Mouse (Mus musculus) adrenal gland, postnatal 36 days (tissue): ENCODE data around the gene Rfng. TPM values are rescaled to one million over a fixed set of nuclear protein-coding genes. Genes with fewer than 3 reads are reported as not detected.

ENCODE experiments used
- total RNA-seq, 2 experiments: library from RNA; stranded (reverse); gene quantifications; 2 replicates each; pipeline ENCODE4 v1.2.3; 2021

The Rfng gene
- total RNA-seq, 2 experiments from 2014 or later, result 19.2 to 19.7 TPM

Other genes starting within 250 kb of the Rfng start
- 10 to 100 TPM; 58.0 to 73.4 TPM for gene Mcrip1, start 234.5 kb downstream of the Rfng start, total RNA-seq
- gene Ppp1r27, start 233.1 kb downstream of the Rfng start, total RNA-seq, result 1 to 10 TPM in 1 of 2 experiments, under 1 TPM in 1; 0.56 to 1.3 TPM
- 100 to 1,000 TPM; 490 to 574 TPM for gene P4hb, start 211.0 kb downstream of the Rfng start, total RNA-seq
- 100 to 1,000 TPM; 348 to 361 TPM for gene Arhgdia, start 202.6 kb downstream of the Rfng start, total RNA-seq
- gene Alyref, start 185.8 kb downstream of the Rfng start, total RNA-seq, result 10 to 100 TPM; 97.0 to 99.2 TPM
- gene Anapc11, start 185.8 kb downstream of the Rfng start, total RNA-seq, result 100 to 1,000 TPM in 1 of 2 experiments, 10 to 100 TPM in 1; 86.0 to 102 TPM
- 1 to 10 TPM in 1 of 2 experiments, not detected in 1; 1.6 TPM for gene Npb, start 175.7 kb downstream of the Rfng start, total RNA-seq
- 100 to 1,000 TPM; 212 to 312 TPM for gene Pcyt2, start 166.3 kb downstream of the Rfng start, total RNA-seq
- 10 to 100 TPM; 49.6 to 67.0 TPM for gene Sirt7, start 159.0 kb downstream of the Rfng start, total RNA-seq
- gene Mafg, start 150.6 kb downstream of the Rfng start, total RNA-seq, result 10 to 100 TPM; 50.4 to 78.6 TPM
- 1 to 10 TPM; 1.1 to 1.5 TPM for gene Pycr1, start 140.4 kb downstream of the Rfng start, total RNA-seq
- not detected for gene Myadml2, start 136.0 kb downstream of the Rfng start, total RNA-seq
- gene Notum, start 123.0 kb downstream of the Rfng start, total RNA-seq, result 1 to 10 TPM; 8.5 to 9.8 TPM
- 10 to 100 TPM; 71.1 to 95.1 TPM for gene Aspscr1, start 111.2 kb downstream of the Rfng start, total RNA-seq
- 10 to 100 TPM; 52.1 to 60.4 TPM for gene Cenpx, start 70.5 kb downstream of the Rfng start, total RNA-seq
- gene Lrrc45, start 70.3 kb downstream of the Rfng start, total RNA-seq, result 10 to 100 TPM; 24.3 to 27.7 TPM
- gene Rac3, start 62.7 kb downstream of the Rfng start, total RNA-seq, result 10 to 100 TPM in 1 of 2 experiments, 1 to 10 TPM in 1; 8.2 to 17.0 TPM
- gene Dcxr, start 56.9 kb downstream of the Rfng start, total RNA-seq, result 10 to 100 TPM; 31.8 to 77.7 TPM
- gene Cbr2, start 52.1 kb downstream of the Rfng start, total RNA-seq, result 1 to 10 TPM; 5.0 to 7.8 TPM
- 10 to 100 TPM in 1 of 2 experiments, 1 to 10 TPM in 1; 6.0 to 13.1 TPM for gene Hmga1b, start 21.4 kb downstream of the Rfng start, total RNA-seq
- 100 to 1,000 TPM; 139 to 142 TPM for gene Gps1, start 65 bp upstream of the Rfng start, total RNA-seq
- gene Dus1l, start 12.2 kb upstream of the Rfng start, total RNA-seq, result 10 to 100 TPM; 57.2 to 59.6 TPM
- 1,000 to 10,000 TPM; 1,954 to 2,603 TPM for gene Fasn, start 40.3 kb upstream of the Rfng start, total RNA-seq
- gene Ccdc57, start 148.7 kb upstream of the Rfng start, total RNA-seq, result 10 to 100 TPM; 10.6 to 22.0 TPM
- gene Slc16a3, start 164.3 kb upstream of the Rfng start, total RNA-seq, result 1 to 10 TPM in 1 of 2 experiments, under 1 TPM in 1; 0.89 to 2.1 TPM
- 100 to 1,000 TPM; 126 to 127 TPM for gene Csnk1d, start 207.1 kb upstream of the Rfng start, total RNA-seq